Mouse (Mus musculus): ENCODE results near the gene Cyp27b1. TPM values are rescaled to one million over a fixed set of nuclear protein-coding genes. Genes with fewer than 3 reads are reported as not detected.
A peak's percentile ranks its signal among the peaks of the same experiment; 100 is the strongest.

Gene Cyp27b1
- polyA plus RNA-seq, 1 experiment from 2014 or later: not detected

- WGBS: 33% methylated on average over 4 of the region's 4 CpGs
- ATAC-seq (ENCODE audit: insufficient read depth): no peak
- no peak overlapping the region for H3K4me2 ChIP-seq
- H3K9me3 ChIP-seq (ENCODE audit: low read depth, low read length): no peaks in the 10 kb centered on the region
- no peaks in the 10 kb centered on the region for H3K36me3 ChIP-seq (ENCODE audit: insufficient read depth)
- no peak for DNase-seq
- H3K4me1 ChIP-seq (ENCODE audit: insufficient read depth): 0 out of 2 replicates have a peak, but pooled peaks cover 1% of the 10 kb centered on the region
- H3K27ac ChIP-seq (ENCODE audit: low read depth): no peak overlapping the region
- H3K4me3 ChIP-seq (ENCODE audit: low read depth, low read length): no peak overlapping the region
- no peak for TF ChIP-seq CTCF (IDR thresholded peaks at IDR 0.05; ENCODE audit: low read depth)
- H3K9ac ChIP-seq: no peak overlapping the region
- H3K27me3 ChIP-seq (ENCODE audit: insufficient read depth, low read length): peaks cover 42% of the 10 kb centered on the region
Observed at GRCm38 (mm10) chr10:127076082-127076481, 28.0 kb downstream of the Cyp27b1 start.

- Histone ChIP-seq H3K4me3 (ENCODE audit: low read depth, low read length) (no peak overlapping the region), H3K4me2 (no peak overlapping the region), H3K4me1 (ENCODE audit: insufficient read depth) (0 out of 2 replicates have a peak, but pooled peaks cover 3% of the 10 kb centered on the region), H3K36me3 (ENCODE audit: insufficient read depth) (no peaks in the 10 kb centered on the region), H3K9me3 (ENCODE audit: low read depth, low read length) (no peaks in the 10 kb centered on the region), H3K27me3 (ENCODE audit: insufficient read depth, low read length) (peaks cover 54% of the 10 kb centered on the region), H3K9ac (no peak overlapping the region), H3K27ac (ENCODE audit: low read depth) (no peak overlapping the region)
- ATAC-seq (ENCODE audit: insufficient read depth) (no peak), DNase-seq (no peak)
- TF ChIP-seq CTCF (IDR thresholded peaks at IDR 0.05; ENCODE audit: low read depth): no peak
- 5% methylated on average over 10 of the region's 10 CpGs for WGBS
Observed at GRCm38 (mm10) chr10:127077515-127077914, 29.5 kb downstream of the Cyp27b1 start.

GRCm38 (mm10) chr10:127078001-127078676 is 30.1 kb downstream of the Cyp27b1 start:
- Histone ChIP-seq H3K4me1 (ENCODE audit: insufficient read depth) (0 out of 2 replicates have a peak, but pooled peaks cover 3% of the 10 kb centered on the region), H3K27me3 (ENCODE audit: insufficient read depth, low read length) (peaks cover 60% of the 10 kb centered on the region), H3K9ac (no peak overlapping the region), H3K27ac (ENCODE audit: low read depth) (no peak overlapping the region), H3K4me3 (ENCODE audit: low read depth, low read length) (peak overlapping the region; percentile 47), H3K9me3 (ENCODE audit: low read depth, low read length) (no peaks in the 10 kb centered on the region), H3K36me3 (ENCODE audit: insufficient read depth) (no peaks in the 10 kb centered on the region), H3K4me2 (peak overlapping the region; percentile 86)
- TF ChIP-seq CTCF (IDR thresholded peaks at IDR 0.05; ENCODE audit: low read depth): no peak
- ATAC-seq (ENCODE audit: insufficient read depth) (peak; percentile 22; the same call in 1 of the 2 replicates), DNase-seq (no peak)
- WGBS: 2% methylated on average over 12 of the region's 12 CpGs

GRCm38 (mm10) chr10:127078677-127079575 is 30.9 kb downstream of the Cyp27b1 start:
- peak; percentile 82 for DNase-seq
- Histone ChIP-seq H3K27me3 (ENCODE audit: insufficient read depth, low read length) (peaks cover 68% of the 10 kb centered on the region), H3K4me1 (ENCODE audit: insufficient read depth) (0 out of 2 replicates have a peak, but pooled peaks cover 3% of the 10 kb centered on the region), H3K36me3 (ENCODE audit: insufficient read depth) (no peaks in the 10 kb centered on the region), H3K9me3 (ENCODE audit: low read depth, low read length) (no peaks in the 10 kb centered on the region), H3K9ac (peak overlapping the region; percentile 36; the same call in 1 of the 2 replicates), H3K27ac (ENCODE audit: low read depth) (no peak overlapping the region), H3K4me2 (peak overlapping the region; percentile 86), H3K4me3 (ENCODE audit: low read depth, low read length) (peak overlapping the region; percentile 47)
- TF ChIP-seq CTCF (IDR thresholded peaks at IDR 0.05; ENCODE audit: low read depth): no peak
- WGBS: 2% methylated on average over 45 of the region's 49 CpGs
- 0 out of 2 replicates have a peak, but pooled peaks have one; percentile 25 for ATAC-seq (ENCODE audit: insufficient read depth)

GRCm38 (mm10) chr10:127079665-127080391 is 31.8 kb downstream of the Cyp27b1 start:
- WGBS: 2% methylated on average over 64 of the region's 70 CpGs
- TF ChIP-seq CTCF (IDR thresholded peaks at IDR 0.05; ENCODE audit: low read depth): no peak; the same call in 1 of the 2 replicates
- ATAC-seq (ENCODE audit: insufficient read depth) (0 out of 2 replicates have a peak, but pooled peaks have one; percentile 10), DNase-seq (peak; percentile 62)
- peak overlapping the region; percentile 86 for H3K4me2 ChIP-seq
- H3K9me3 ChIP-seq (ENCODE audit: low read depth, low read length): no peaks in the 10 kb centered on the region
- H3K27ac ChIP-seq (ENCODE audit: low read depth): no peak overlapping the region
- H3K27me3 ChIP-seq (ENCODE audit: insufficient read depth, low read length): peaks cover 71% of the 10 kb centered on the region
- H3K36me3 ChIP-seq (ENCODE audit: insufficient read depth): no peaks in the 10 kb centered on the region
- 0 out of 2 replicates have a peak, but pooled peaks cover 3% of the 10 kb centered on the region for H3K4me1 ChIP-seq (ENCODE audit: insufficient read depth)
- H3K9ac ChIP-seq: peak overlapping the region; percentile 36
- H3K4me3 ChIP-seq (ENCODE audit: low read depth, low read length): peak overlapping the region; percentile 47

GRCm38 (mm10) chr10:127080901-127081780 is 33.1 kb downstream of the Cyp27b1 start:
- WGBS: 3% methylated on average over 48 of the region's 48 CpGs
- Histone ChIP-seq H3K9ac (0 out of 2 replicates have a peak overlapping the region, but pooled peaks have one; percentile 10), H3K4me3 (ENCODE audit: low read depth, low read length) (peak overlapping the region; percentile 24), H3K4me2 (peak overlapping the region; percentile 50), H3K27me3 (ENCODE audit: insufficient read depth, low read length) (peaks cover 74% of the 10 kb centered on the region), H3K9me3 (ENCODE audit: low read depth, low read length) (no peaks in the 10 kb centered on the region), H3K27ac (ENCODE audit: low read depth) (no peak overlapping the region), H3K4me1 (ENCODE audit: insufficient read depth) (0 out of 2 replicates have a peak, but pooled peaks cover 3% of the 10 kb centered on the region), H3K36me3 (ENCODE audit: insufficient read depth) (no peaks in the 10 kb centered on the region)
- no peak for DNase-seq
- no peak for TF ChIP-seq CTCF (IDR thresholded peaks at IDR 0.05; ENCODE audit: low read depth)
- ATAC-seq (ENCODE audit: insufficient read depth): no peak

Measured in lung, embryonic 14.5 days (tissue).